11 mouse cellular contexts compared by ENCODE assay signal in genomic region chr2:132281560-132282452, GRCm38 (mm10). TPM values are rescaled to one million over a fixed set of nuclear protein-coding genes. Genes with fewer than 3 reads are reported as not detected.
DNase-seq lines count a peak whose midpoint lies in the region; ATAC-seq and TF ChIP-seq lines count a peak whose summit lies in the region.
"Had no signal": no experiment of that assay in that cellular context is flagged by ENCODE, and none has a peak within 500 bp of the region (broad histone marks: within the 10 kb centered on the region; RNA-seq: fewer than 3 reads in every experiment).

No protein-coding gene starts in this region.

- intact Hi-C loops in heart, postnatal 36 days (cut with DNase I), result loop anchor here (10.0 kb wide), 1 partner anchor 293 kb away; no protein-coding TSS in a partner anchor

- TF ChIP-seq EP300 in CH12.LX (IDR thresholded peaks at IDR 0.05; ENCODE audit: low read length), result peak; percentile 75

- peak overlapping the region; percentile 51; the same call in 1 of the 2 replicates for H3K4me2 ChIP-seq in heart, embryonic 15.5 days
- peak overlapping the region; percentile 67 for H3K4me2 ChIP-seq in CH12.LX (ENCODE audit: insufficient read depth, low read depth, poor library complexity, severe bottlenecking)
- H3K4me2 ChIP-seq: kidney, embryonic 15.5 days; neural tube, embryonic 15.5 days had no signal

- WGBS in heart, embryonic 15.5 days, result 56% methylated on average over 10 of the region's 10 CpGs
- WGBS in cerebellum, adult 2 months, result 41% methylated on average over 10 of the region's 10 CpGs

- peak overlapping the region; percentile 85; the same call in 1 of the 2 replicates for H3K27ac ChIP-seq in heart, embryonic 15.5 days
- peak overlapping the region; percentile 71 for H3K27ac ChIP-seq in CH12.LX (ENCODE audit: insufficient read depth, low read depth)
- no peak overlapping the region for H3K27ac ChIP-seq in cerebellum, adult 2 months (ENCODE audit: insufficient read depth, low read length)
- H3K27ac ChIP-seq: neural tube, embryonic 15.5 days had no signal

- no peaks in the 10 kb centered on the region for H3K9me3 ChIP-seq in heart, embryonic 15.5 days (replicated peaks)
- H3K9me3 ChIP-seq in CH12.LX (replicated peaks; ENCODE audit: low read length), result peaks cover 3% of the 10 kb centered on the region
- H3K9me3 ChIP-seq: kidney, embryonic 15.5 days; neural tube, embryonic 15.5 days had no signal

- no peak overlapping the region for H3K9ac ChIP-seq in heart, embryonic 15.5 days
- no peak overlapping the region; the same call in 1 of the 2 replicates for H3K9ac ChIP-seq in CH12.LX (ENCODE audit: insufficient read depth, low read depth)
- H3K9ac ChIP-seq: kidney, embryonic 15.5 days; neural tube, embryonic 15.5 days had no signal

- DNase-seq in heart, postnatal 36 days, result no peak
- DNase-seq in 3T3-L1 (ENCODE audit: low read depth, low spot score) (peak; percentile 50), CH12.LX (ENCODE audit: extremely low read depth) (peak; percentile 65)
- peak; percentile 68 for DNase-seq in lung, postnatal 25 days (ENCODE audit: low spot score)
- DNase-seq in cerebellum, adult 8-10 months, result no peak
- no peak for DNase-seq in frontal cortex, postnatal 36 days (ENCODE audit: low spot score in 2 of 2)
- no peak for DNase-seq in cerebellum, adult 2 months
- DNase-seq: cerebellum, adult 11 months had no signal

- no peak for TF ChIP-seq POLR2A in CH12.LX (IDR thresholded peaks at IDR 0.05; ENCODE audit: low read depth, low read length)
- TF ChIP-seq POLR2A in cerebellum, adult 2 months (IDR thresholded peaks at IDR 0.05; ENCODE audit: borderline replicate concordance, insufficient read depth, low read length), result no peak

- H3K36me3 ChIP-seq in heart, embryonic 15.5 days, result no peaks in the 10 kb centered on the region; the same call in 1 of the 2 replicates
- peaks cover 0 to 29% of the 10 kb centered on the region in 2 experiments for H3K36me3 ChIP-seq in CH12.LX (replicated peaks in 1 of 2; ENCODE audit: control insufficient read depth in 1 of 2, insufficient read depth in 1 of 2, low read length in 1 of 2)
- H3K36me3 ChIP-seq: kidney, embryonic 15.5 days; neural tube, embryonic 15.5 days had no signal

- no peaks in the 10 kb centered on the region for H3K27me3 ChIP-seq in heart, embryonic 15.5 days
- H3K27me3 ChIP-seq in CH12.LX (replicated peaks), result no peaks in the 10 kb centered on the region
- no peaks in the 10 kb centered on the region for H3K27me3 ChIP-seq in cerebellum, adult 2 months (ENCODE audit: control insufficient read depth, insufficient read depth, low read length)
- H3K27me3 ChIP-seq: kidney, embryonic 15.5 days; neural tube, embryonic 15.5 days had no signal

- ATAC-seq in heart, embryonic 15.5 days (replicated peaks; ENCODE audit: insufficient number of reproducible peaks, insufficient read depth, low FRiP score, low read depth), result no peak

- no peak for TF ChIP-seq CTCF in CH12.LX (conservative IDR thresholded peaks at IDR 0.05 in 1 of 2, IDR thresholded peaks at IDR 0.05 in 1 of 2; ENCODE audit: low read depth in 2 of 2, low read length in 2 of 2)
- no peak for TF ChIP-seq CTCF in cerebellum, adult 2 months (IDR thresholded peaks at IDR 0.05; ENCODE audit: borderline replicate concordance, insufficient read depth, low read depth, low read length)

- in situ Hi-C loops in CH12.LX (cut with MboI; ENCODE audit: low pct_ligation_motif_present, low pct_unique_long_range_greater_than_20kb, low sequenced_read_pairs), result no loop called here

- peaks cover 61% of the 10 kb centered on the region for H3K4me1 ChIP-seq in heart, embryonic 15.5 days (replicated peaks)
- peaks cover 26 to 73% of the 10 kb centered on the region in 2 experiments for H3K4me1 ChIP-seq in CH12.LX (ENCODE audit: control insufficient read depth in 1 of 2, insufficient read depth in 2 of 2)
- H3K4me1 ChIP-seq in cerebellum, adult 2 months (ENCODE audit: control insufficient read depth, insufficient read depth, low read length), result peaks cover 29% of the 10 kb centered on the region

- dilution Hi-C loops in CH12.LX (cut with MboI; ENCODE audit: extremely low pct_ligation_motif_present, extremely low pct_unique_long_range_greater_than_20kb, low sequenced_read_pairs), result no loop called here

- no peak overlapping the region for H3K4me3 ChIP-seq in heart, embryonic 15.5 days
- H3K4me3 ChIP-seq in CH12.LX (replicated peaks in 1 of 3; ENCODE audit: low read depth in 2 of 3, low read length in 2 of 3, poor library complexity in 1 of 3), result peak overlapping the region in 2 of 3 experiments; percentile 1 to 9
- H3K4me3 ChIP-seq in cerebellum, adult 2 months (replicated peaks; ENCODE audit: insufficient read depth, low read depth, low read length), result no peak overlapping the region
- H3K4me3 ChIP-seq: kidney, embryonic 15.5 days; neural tube, embryonic 15.5 days had no signal

- TF ChIP-seq RAD21 in CH12.LX (IDR thresholded peaks at IDR 0.05; ENCODE audit: low read depth, low read length), result no peak

- H3K79me2 ChIP-seq in CH12.LX (replicated peaks; ENCODE audit: control insufficient read depth, extremely low read depth, insufficient read depth, poor library complexity, severe bottlenecking), result peaks cover 12% of the 10 kb centered on the region; the same call in 1 of the 2 replicates

TF ChIP-seq in CH12.LX, 34 proteins besides CTCF, POLR2A, EP300 and RAD21:
- TF ChIP-seq TCF12 (IDR thresholded peaks at IDR 0.05; ENCODE audit: low read depth, low read length), result peak; percentile 73
- TF ChIP-seq MYC (IDR thresholded peaks at IDR 0.05; ENCODE audit: low read depth, low read length), result 0 out of 2 replicates have a peak, but pooled peaks have one; percentile 35
- 0 out of 2 replicates have a peak, but pooled peaks have one; percentile 22 for TF ChIP-seq MAX (IDR thresholded peaks at IDR 0.05; ENCODE audit: low read length)
- TF ChIP-seq MEF2A (IDR thresholded peaks at IDR 0.05; ENCODE audit: borderline replicate concordance, low read depth, low read length), result peak; percentile 51; the same call in 1 of the 2 replicates
- TF ChIP-seq IRF4 (IDR thresholded peaks at IDR 0.05; ENCODE audit: low read depth, low read length), result peak; percentile 63; the same call in 1 of the 2 replicates
- peak; percentile 60; the same call in 1 of the 2 replicates for TF ChIP-seq MXI1 (IDR thresholded peaks at IDR 0.05; ENCODE audit: low read depth, low read length)
- peak; percentile 53; the same call in 1 of the 2 replicates for TF ChIP-seq ETS1 (conservative IDR thresholded peaks at IDR 0.05; ENCODE audit: low read depth, low read length)
- TF ChIP-seq BHLHE40 (IDR thresholded peaks at IDR 0.05; ENCODE audit: low read depth, low read length), result peak; percentile 56; the same call in 1 of the 2 replicates
- TF ChIP-seq SMC3 (IDR thresholded peaks at IDR 0.05; ENCODE audit: low read depth, low read length), result no peak
- TF ChIP-seq GABPA (IDR thresholded peaks at IDR 0.05; ENCODE audit: insufficient replicate concordance, low read depth, low read length), result no peak

RNA-seq across cellular contexts. Expression of gene Cds2, which starts 18.9 kb away (rescaled TPM):
- 20.8 and 26.9 TPM in 2 replicates for polyA plus RNA-seq in heart, embryonic 15.5 days (2015; fragmentation: Nextera tagmentation; extraction: Ambion mirVana)
- total RNA-seq in heart, postnatal 36 days (2021), result 10 to 100 TPM; 80.8 to 84.3 TPM
- 18.7 and 20.3 TPM in 2 replicates for total RNA-seq in CH12.LX (2012; rRNA removed)
- total RNA-seq in CH12.LX (2014; rRNA removed), result 15.9 and 21.2 TPM in 2 replicates
- polyA plus RNA-seq in CH12.LX (2012; ENCODE audit: insufficient read length, low read depth), result 26.0 and 38.9 TPM in 2 replicates
- 152 and 155 TPM in 2 replicates for polyA plus RNA-seq in cerebellum, adult 2 months (2012; rRNA removed)

RNA-seq across cellular contexts. Expression of gene Pcna, which starts 28.7 kb away (rescaled TPM):
- polyA plus RNA-seq in heart, embryonic 15.5 days (2015; fragmentation: Nextera tagmentation; extraction: Ambion mirVana), result 138 and 157 TPM in 2 replicates
- 10 to 100 TPM; 35.1 to 43.6 TPM for total RNA-seq in heart, postnatal 36 days (2021)
- total RNA-seq in CH12.LX (2012; rRNA removed), result 354 and 466 TPM in 2 replicates
- total RNA-seq in CH12.LX (2014; rRNA removed), result 839 and 915 TPM in 2 replicates
- 550 and 554 TPM in 2 replicates for polyA plus RNA-seq in CH12.LX (2012; ENCODE audit: insufficient read length, low read depth)
- 69.3 and 73.1 TPM in 2 replicates for polyA plus RNA-seq in cerebellum, adult 2 months (2012; rRNA removed)

RNA-seq across cellular contexts. Expression of gene Tmem230, which starts 34.2 kb away (rescaled TPM):
- polyA plus RNA-seq in heart, embryonic 15.5 days (2015; fragmentation: Nextera tagmentation; extraction: Ambion mirVana), result 40.2 and 41.3 TPM in 2 replicates
- total RNA-seq in heart, postnatal 36 days (2021), result 10 to 100 TPM; 23.6 to 26.1 TPM
- total RNA-seq in CH12.LX (2012; rRNA removed) (20.3 and 27.7 TPM in 2 replicates), CH12.LX (2014; rRNA removed) (34.7 and 35.2 TPM in 2 replicates)
- polyA plus RNA-seq in CH12.LX (2012; ENCODE audit: insufficient read length, low read depth), result 28.9 and 38.2 TPM in 2 replicates
- polyA plus RNA-seq in cerebellum, adult 2 months (2012; rRNA removed), result 81.9 and 93.6 TPM in 2 replicates

Comparison
In these comparisons a context has a peak if more than half of its experiments do, and no peak if none do; other contexts are left out.
1. H3K4me3 ChIP-seq: peak in CH12.LX (2 of 3); none in heart, embryonic 15.5 days (single experiment) and cerebellum, adult 2 months (single experiment).
2. DNase-seq: peak in 3T3-L1 (single experiment), CH12.LX (single experiment) and lung, postnatal 25 days (single experiment); none in heart, postnatal 36 days (0 of 2), cerebellum, adult 8-10 months (single experiment), frontal cortex, postnatal 36 days (0 of 2) and cerebellum, adult 2 months (0 of 2).